Mouse (Mus musculus) G1E (cell line): ENCODE results near the gene Scnn1b. TPM values are rescaled to one million over a fixed set of nuclear protein-coding genes. Genes with fewer than 3 reads are reported as not detected.

ENCODE experiments used
- ATAC-seq: 2 replicates; pipeline ENCODE4 v1.8.0; 2016; ENCODE audit warnings: mild to moderate bottlenecking; ENCODE audit not compliant: insufficient number of reproducible peaks, poor library complexity, low FRiP score, severe bottlenecking; ENCODE audit errors: extremely low read depth
- DNase-seq: peaks from one replicate; pipeline ENCODE4 v3.0.0; 2012; ENCODE audit warnings: low spot score
- H3K27me3 ChIP-seq: 2 replicates; pipeline ENCODE4 v1.6.1; 2012; ENCODE audit warnings: mild to moderate bottlenecking, low read length, inconsistent platforms; ENCODE audit not compliant: insufficient read depth
- H3K36me3 ChIP-seq: replicated peaks from 2 replicates; pipeline ENCODE3; 2012; ENCODE audit warnings: mild to moderate bottlenecking, inconsistent platforms
- H3K4me1 ChIP-seq: 2 replicates; pipeline ENCODE4 v1.6.1; 2012; ENCODE audit warnings: low read depth, low read length, inconsistent platforms, mixed read lengths; ENCODE audit not compliant: insufficient read depth
- H3K4me3 ChIP-seq: 2 replicates; pipeline ENCODE4 v1.5.1; 2012; ENCODE audit warnings: low read depth, mild to moderate bottlenecking, inconsistent platforms, low read length, moderate library complexity, mixed read lengths
- H3K9me3 ChIP-seq: replicated peaks from 2 replicates; pipeline ENCODE4 v1.6.1; 2012; ENCODE audit warnings: inconsistent platforms
- CTCF ChIP-seq: IDR thresholded peaks from 2 replicates; pipeline ENCODE4 v1.5.1; 2012; ENCODE audit warnings: low read depth, low read length, inconsistent platforms, mixed read lengths
- GATA1 ChIP-seq: IDR thresholded peaks from 2 replicates; pipeline ENCODE4 v1.6.1; 2012; ENCODE audit warnings: borderline replicate concordance, low read length, inconsistent platforms, mixed read lengths
- GATA2 ChIP-seq: IDR thresholded peaks from 2 replicates; pipeline ENCODE4 v1.6.1; 2012; ENCODE audit warnings: low read depth, low read length, inconsistent platforms, borderline replicate concordance
- POLR2AphosphoS5 ChIP-seq: IDR thresholded peaks from 2 replicates; pipeline ENCODE4 v1.6.1; 2012; ENCODE audit warnings: low read depth, low read length, inconsistent platforms; ENCODE audit not compliant: insufficient replicate concordance
- TAL1 ChIP-seq: conservative IDR thresholded peaks from 2 replicates; pipeline ENCODE4 v1.6.1; 2012; ENCODE audit warnings: low read depth, low read length, inconsistent platforms, mixed read lengths
- polyA plus RNA-seq: library from polyadenylated mRNA; stranded (reverse); fragments of >175 nt; gene quantifications from 2 replicates; pipeline ENCODE4 v1.2.3, GENCODE M21; 2012
- total RNA-seq, 2 experiments: library from RNA; stranded (forward) in 1 of 2; stranded (reverse) in 1 of 2; fragments of 200-1000 nt in 1 of 2; fragments of >200 nt in 1 of 2; fragmentation: Nextera tagmentation in 1 of 2; gene quantifications; 2 replicates each; pipeline ENCODE4 v1.2.3; 2014 to 2017

The Scnn1b gene
- total and polyA plus RNA-seq, 3 experiments, result 0.11 TPM; not detected in 2

- Histone ChIP-seq H3K4me1 (no peaks in the 10 kb centered on the region), H3K27me3 (no peaks in the 10 kb centered on the region; the same call in 1 of the 2 replicates), H3K36me3 (no peaks in the 10 kb centered on the region), H3K9me3 (no peaks in the 10 kb centered on the region), H3K4me3 (no peak overlapping the region)
- ATAC-seq (no peak), DNase-seq (no peak)
- TF ChIP-seq GATA2 (no peak), TAL1 (no peak), POLR2AphosphoS5 (no peak)
Measured at GRCm38 (mm10) chr7:121842234-121842633, 22.6 kb upstream of the Scnn1b start.

- no peak for ATAC-seq
Measured at GRCm38 (mm10) chr7:121845964-121846363, 18.9 kb upstream of the Scnn1b start.

GRCm38 (mm10) chr7:121848537-121849168 is 16.2 kb upstream of the Scnn1b start:
- Histone ChIP-seq H3K4me1 (no peaks in the 10 kb centered on the region), H3K27me3 (no peaks in the 10 kb centered on the region), H3K36me3 (no peaks in the 10 kb centered on the region), H3K9me3 (no peaks in the 10 kb centered on the region), H3K4me3 (no peak overlapping the region)
- TF ChIP-seq GATA2, result no peak
- no peak for TF ChIP-seq POLR2AphosphoS5
- no peak for TF ChIP-seq TAL1
- no peak for TF ChIP-seq GATA1
- no peak for TF ChIP-seq CTCF
- DNase-seq, result no peak
- ATAC-seq, result no peak

More at GRCm38 (mm10) chr7:121845964-121846363, 18.9 kb upstream of the Scnn1b start:
- no peak overlapping the region for H3K4me3 ChIP-seq
- no peak for TF ChIP-seq POLR2AphosphoS5
- no peak for TF ChIP-seq GATA1
- TF ChIP-seq GATA2, result no peak
- TF ChIP-seq TAL1, result no peak
- no peaks in the 10 kb centered on the region for H3K4me1 ChIP-seq
- H3K27me3 ChIP-seq, result no peaks in the 10 kb centered on the region
- no peaks in the 10 kb centered on the region for H3K36me3 ChIP-seq
- no peaks in the 10 kb centered on the region for H3K9me3 ChIP-seq
- no peak for DNase-seq

- TF ChIP-seq GATA1, result no peak
- no peak for TF ChIP-seq POLR2AphosphoS5
- no peak for ATAC-seq
Measured at GRCm38 (mm10) chr7:121857177-121857884, 7.5 kb upstream of the Scnn1b start.

GRCm38 (mm10) chr7:121858939-121859338 is 5.9 kb upstream of the Scnn1b start:
- no peaks in the 10 kb centered on the region for H3K9me3 ChIP-seq
- no peaks in the 10 kb centered on the region for H3K4me1 ChIP-seq
- ATAC-seq, result no peak
- H3K4me3 ChIP-seq, result no peak overlapping the region
- H3K36me3 ChIP-seq, result no peaks in the 10 kb centered on the region
- no peak for DNase-seq
- peak; percentile 14; the same call in 1 of the 2 replicates for TF ChIP-seq CTCF
- no peak for TF ChIP-seq TAL1
- no peaks in the 10 kb centered on the region for H3K27me3 ChIP-seq

More at GRCm38 (mm10) chr7:121857177-121857884, 7.5 kb upstream of the Scnn1b start:
- H3K4me1 ChIP-seq, result no peaks in the 10 kb centered on the region
- no peaks in the 10 kb centered on the region for H3K27me3 ChIP-seq
- H3K4me3 ChIP-seq, result no peak overlapping the region
- H3K36me3 ChIP-seq, result no peaks in the 10 kb centered on the region
- H3K9me3 ChIP-seq, result no peaks in the 10 kb centered on the region
- no peak for DNase-seq

GRCm38 (mm10) chr7:121871631-121872030 is 6.8 kb downstream of the Scnn1b start:
- DNase-seq (no peak), ATAC-seq (no peak)
- H3K27me3 ChIP-seq, result peaks cover 10% of the 10 kb centered on the region; the same call in 1 of the 2 replicates
- H3K36me3 ChIP-seq, result no peaks in the 10 kb centered on the region
- TF ChIP-seq CTCF (no peak), GATA1 (no peak), GATA2 (no peak), TAL1 (no peak), POLR2AphosphoS5 (no peak)
- H3K9me3 ChIP-seq, result no peaks in the 10 kb centered on the region
- no peaks in the 10 kb centered on the region for H3K4me1 ChIP-seq
- no peak overlapping the region for H3K4me3 ChIP-seq

GRCm38 (mm10) chr7:121873998-121874397 is 9.2 kb downstream of the Scnn1b start:
- H3K4me3 ChIP-seq, result no peak overlapping the region
- no peak for ATAC-seq
- H3K27me3 ChIP-seq, result peaks cover 10% of the 10 kb centered on the region; the same call in 1 of the 2 replicates
- H3K4me1 ChIP-seq, result no peaks in the 10 kb centered on the region
- DNase-seq, result no peak
- no peaks in the 10 kb centered on the region for H3K9me3 ChIP-seq
- TF ChIP-seq GATA1 (no peak), POLR2AphosphoS5 (no peak), CTCF (no peak), GATA2 (no peak), TAL1 (no peak)
- H3K36me3 ChIP-seq, result no peaks in the 10 kb centered on the region
